Mouse (Mus musculus): ENCODE measurements at regions not wholly inside any gene's neighbourhood (a gene's known extent, or its start where the extent isn't known, plus 50 kb on each side); places are given as distances from the start of the nearest gene placed in this dataset.

DNA sequence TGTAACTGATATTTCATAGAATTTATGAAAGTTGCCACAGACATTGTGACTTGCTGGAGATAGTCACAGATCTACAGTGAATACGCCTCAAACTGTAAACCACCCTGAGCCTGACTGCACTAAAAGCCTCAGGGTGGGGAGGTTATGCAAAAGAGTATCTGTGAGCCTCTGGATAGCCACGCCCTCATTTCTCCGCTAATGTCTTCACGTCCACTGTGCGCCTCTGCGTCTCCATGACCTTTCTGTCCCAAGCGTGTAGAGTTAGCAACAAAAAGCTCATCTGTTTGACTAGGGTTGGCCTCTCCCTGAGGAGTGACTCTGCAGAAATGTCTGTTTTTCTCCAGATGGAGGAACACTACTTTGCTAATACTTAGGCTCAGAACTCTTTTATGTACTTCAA is 170.8 kb upstream of the Gm49356 start:
- DNase-seq: peak; percentile 25

DNA sequence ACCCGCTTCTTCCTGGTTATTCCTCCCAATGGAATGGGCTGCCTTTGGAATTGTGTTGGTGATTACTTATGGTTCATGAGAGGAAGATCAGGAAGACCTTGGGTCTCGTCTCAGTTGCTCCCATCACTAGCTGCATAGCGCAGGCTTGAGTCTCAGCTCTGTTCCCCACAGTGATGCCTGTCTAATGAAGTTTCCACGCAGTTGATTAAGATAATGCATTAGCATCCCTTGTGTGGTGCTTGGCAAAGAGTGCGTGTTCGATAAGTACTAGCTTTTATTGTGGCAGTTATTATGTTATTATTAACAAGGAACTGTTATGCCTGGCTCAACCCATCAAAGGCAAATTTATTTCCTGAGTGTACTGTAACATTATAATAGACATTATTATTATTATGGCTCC is 169.7 kb upstream of the Gm49356 start:
- no peak for DNase-seq

DNA sequence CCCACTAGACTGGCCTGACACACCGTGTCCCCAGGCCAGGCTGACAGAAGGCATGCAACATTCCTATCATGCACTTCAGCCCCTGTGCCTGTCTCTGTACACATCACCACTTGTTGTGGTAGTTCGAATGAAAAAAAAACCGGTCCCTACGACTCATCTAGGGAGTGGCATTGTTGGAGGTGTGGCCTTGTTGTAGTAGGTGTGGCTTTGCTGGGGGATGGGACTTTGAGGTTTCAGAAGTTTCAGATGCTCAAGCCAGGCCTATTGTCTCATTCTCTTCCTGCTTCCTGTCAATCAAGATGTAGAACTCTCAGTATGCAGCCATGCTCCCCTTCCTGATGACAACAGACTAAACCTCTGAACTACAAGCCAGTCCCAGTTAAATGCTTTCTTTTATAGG is 162.1 kb upstream of the Gm49356 start:
- DNase-seq: peak; percentile 20

DNA sequence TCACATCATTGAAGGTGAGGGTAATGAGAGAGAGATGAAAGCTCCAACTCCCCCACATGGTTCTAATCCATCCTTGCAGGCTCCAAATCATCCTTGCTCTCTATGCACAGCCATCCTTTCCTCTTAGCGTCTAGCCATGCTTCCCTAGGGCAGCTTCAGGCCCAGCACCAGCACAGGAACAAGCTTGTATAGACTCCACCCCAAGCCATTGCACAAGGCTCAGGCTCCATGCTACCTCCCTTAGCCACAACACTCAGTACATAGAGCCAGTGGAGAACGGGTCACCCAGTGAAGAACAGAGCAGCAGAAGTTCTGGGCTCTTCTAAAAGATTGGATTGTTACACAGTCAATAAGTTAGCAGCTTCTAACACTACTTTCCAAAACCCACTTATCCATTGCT is 160.8 kb upstream of the Gm49356 start:
- no peak for DNase-seq

DNA sequence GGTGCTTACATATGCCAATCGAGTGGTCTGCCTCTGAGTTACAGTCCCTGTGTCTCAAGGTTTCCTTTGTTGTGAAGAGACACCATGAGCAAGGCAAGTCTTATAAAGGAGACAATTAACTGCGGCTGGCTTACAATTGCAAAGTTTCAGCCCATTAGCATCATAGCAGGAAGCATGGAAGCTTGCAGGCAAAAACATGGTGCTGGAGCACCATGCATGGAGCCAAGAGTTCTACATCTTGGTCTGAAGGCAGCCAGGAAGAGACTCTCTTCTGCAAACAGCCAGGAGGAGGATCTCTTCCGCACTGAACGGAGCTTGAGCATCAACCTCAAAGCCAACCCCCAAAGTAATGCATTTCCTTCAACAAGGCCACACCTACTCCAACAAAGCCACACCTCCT is 158.2 kb upstream of the Gm49356 start:
- no peak for DNase-seq

DNA sequence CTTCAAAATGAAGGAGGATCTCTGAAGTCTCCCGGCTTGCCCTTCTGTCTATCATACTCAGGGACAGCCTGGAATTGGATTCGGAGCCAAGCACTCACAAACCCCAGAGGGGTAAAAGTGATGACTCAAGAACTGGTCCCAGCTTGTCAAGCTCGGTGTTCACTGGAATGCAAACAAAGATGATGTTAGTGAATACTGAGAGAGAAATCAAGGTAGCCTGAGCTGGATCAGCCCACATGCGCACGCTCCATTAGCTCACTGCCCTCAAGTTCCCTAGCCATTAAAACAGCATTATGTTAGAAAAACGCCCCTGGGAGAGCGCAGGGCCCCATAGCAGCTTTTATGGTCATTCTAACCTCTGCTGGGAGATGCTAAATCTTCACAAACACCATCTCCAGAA is 157.8 kb upstream of the Gm49356 start:
- DNase-seq: no peak

DNA sequence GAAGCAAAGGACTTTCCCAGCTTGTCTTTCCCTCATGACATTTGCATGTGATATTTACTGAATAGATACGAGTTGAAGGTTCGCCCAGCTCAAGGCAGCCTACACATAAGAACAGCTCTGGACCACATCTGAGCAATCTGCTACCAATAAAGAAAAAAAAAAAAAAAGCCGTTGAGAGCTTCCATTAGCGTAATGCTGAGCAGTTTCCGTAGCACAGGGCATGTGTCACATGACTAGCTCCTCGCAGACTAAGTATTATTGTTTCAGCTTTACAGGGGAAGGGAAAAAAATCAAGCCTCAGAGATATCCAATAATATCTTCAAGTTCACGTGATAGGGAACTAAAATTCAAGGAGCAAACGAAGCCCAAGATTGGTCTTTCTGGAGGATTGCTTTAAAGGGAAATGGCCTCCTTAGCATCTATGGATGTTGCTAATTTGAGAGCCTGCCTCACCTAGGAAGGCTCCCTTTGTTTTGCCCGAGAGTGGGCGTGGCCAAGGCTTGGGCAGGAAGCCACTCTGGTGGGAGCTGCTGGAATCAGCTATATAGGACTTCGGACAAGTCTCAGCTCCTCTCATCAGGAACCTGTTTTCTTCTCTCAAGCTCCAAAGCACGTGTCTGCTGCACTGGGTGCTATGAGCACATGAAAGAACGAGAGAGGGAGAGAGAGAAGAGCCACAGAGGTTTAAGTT is 157.0 kb upstream of the Gm49356 start:
- DNase-seq: peak; percentile 20
